ENCODE assay signal across 8 mouse cellular contexts in the genomic region with DNA sequence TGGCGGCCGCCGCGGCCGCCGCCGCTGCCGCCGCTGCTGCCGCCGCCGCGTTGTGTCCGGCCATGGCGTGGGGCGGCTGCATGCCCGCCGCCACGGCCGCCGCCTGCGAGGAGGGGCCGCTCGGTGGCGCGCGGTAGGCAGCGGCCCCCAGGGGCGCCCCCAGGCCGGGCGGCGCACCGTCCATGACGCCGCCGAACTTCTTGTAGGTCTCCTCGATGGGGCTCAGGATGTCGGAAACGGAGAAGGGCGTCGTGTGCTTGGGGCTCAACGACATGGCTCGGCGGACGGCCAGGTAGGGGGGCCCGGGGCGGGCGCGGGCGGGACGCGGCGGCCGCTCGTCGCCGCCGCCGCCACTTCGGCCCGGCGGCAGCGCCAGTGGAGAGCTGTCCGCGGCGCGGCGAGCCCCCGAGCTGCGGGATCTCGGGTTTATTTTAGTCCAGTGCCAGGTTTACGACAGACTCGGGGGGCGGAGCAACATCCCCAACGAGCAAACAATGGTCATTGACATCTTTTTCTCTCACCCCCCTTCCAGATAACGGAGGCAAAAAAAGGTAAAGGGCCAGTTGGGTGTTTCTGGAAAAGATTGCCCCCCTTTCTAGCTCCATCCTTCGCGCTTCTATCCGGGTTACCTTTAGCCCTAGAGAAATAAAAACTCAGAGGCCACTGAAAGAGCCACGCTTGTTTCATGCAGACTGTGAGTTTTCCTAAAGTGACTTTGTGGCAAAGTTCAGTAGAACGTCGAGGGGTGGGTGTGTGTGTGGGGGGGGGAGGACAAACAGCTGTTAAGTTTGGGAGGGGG. TPM values are rescaled to one million over a fixed set of nuclear protein-coding genes. Genes with fewer than 3 reads are reported as not detected.
DNase-seq lines count a peak whose midpoint lies in the region; ATAC-seq and TF ChIP-seq lines count a peak whose summit lies in the region.

Gene Nkx2-4, minus strand, starts transcription at position 374 of the 799 bp plus-strand sequence.

- H3K4me1 ChIP-seq in ES-E14 (ENCODE audit: control insufficient read depth in 2 of 2, insufficient read depth in 2 of 2, low read length in 2 of 2, poor library complexity in 1 of 2): no peaks in the 10 kb centered on the region; a peak in 1 of 4 replicates
- no peaks in the 10 kb centered on the region for H3K4me1 ChIP-seq in forebrain, postnatal 0 days (ENCODE audit: insufficient read depth)
- H3K4me1 ChIP-seq in limb, embryonic 10.5 days: peaks cover 20% of the 10 kb centered on the region
- no peaks in the 10 kb centered on the region for H3K4me1 ChIP-seq in neural tube, embryonic 11.5 days (ENCODE audit: control insufficient read depth, insufficient read depth, low read length)

- H3K9ac ChIP-seq in ES-E14 (ENCODE audit: insufficient read depth, low read depth, low read length, poor library complexity, severe bottlenecking): peak within 1 kb of the TSS; percentile 55
- no peak within 1 kb of the TSS for H3K9ac ChIP-seq in forebrain, postnatal 0 days
- H3K9ac ChIP-seq in neural tube, embryonic 11.5 days (ENCODE audit: low read length): no peak within 1 kb of the TSS

- ATAC-seq in forebrain, postnatal 0 days: 0 out of 2 replicates have a peak, but pooled peaks have one; percentile 16
- ATAC-seq in neural tube, embryonic 11.5 days (ENCODE audit: insufficient read depth, low FRiP score, low TSS enrichment): no peak

- no peak for TF ChIP-seq CTCF in forebrain, postnatal 0 days (IDR thresholded peaks at IDR 0.05; ENCODE audit: low read depth)

- in situ Hi-C loops in ES-E14 (cut with MboI; ENCODE audit: low sequenced_read_pairs in 2 of 2, unreplicated experiment in 2 of 2): loop anchor here in 1 of 2 experiments (10.0 to 25.0 kb wide), 2 partner anchors 100 to 952 kb away; partner anchors contain the start of gene Foxa2

- peaks cover 71% of the 10 kb centered on the region for H3K27me3 ChIP-seq in forebrain, postnatal 0 days (ENCODE audit: insufficient read depth, low read length)
- peaks cover 91% of the 10 kb centered on the region for H3K27me3 ChIP-seq in limb, embryonic 10.5 days (ENCODE audit: low read depth, poor library complexity, severe bottlenecking)
- H3K27me3 ChIP-seq in neural tube, embryonic 11.5 days (ENCODE audit: control insufficient read depth, insufficient read depth, low read length): peaks cover 70% of the 10 kb centered on the region

- H3K27ac ChIP-seq in ES-E14 (ENCODE audit: insufficient read depth, low read depth, low read length, poor library complexity, severe bottlenecking): no peak within 1 kb of the TSS
- no peak within 1 kb of the TSS for H3K27ac ChIP-seq in forebrain, postnatal 0 days (ENCODE audit: low read depth, low read length)
- H3K27ac ChIP-seq in limb, embryonic 10.5 days: peak within 1 kb of the TSS; percentile 19; the same call in 1 of the 2 replicates
- no peak within 1 kb of the TSS for H3K27ac ChIP-seq in neural tube, embryonic 11.5 days (ENCODE audit: low read depth, low read length)

- H3K9me3 ChIP-seq in ES-E14 (ENCODE audit: control insufficient read depth, insufficient read depth, low read depth, low read length): no peaks in the 10 kb centered on the region
- no peaks in the 10 kb centered on the region for H3K9me3 ChIP-seq in forebrain, postnatal 0 days (ENCODE audit: low read length)
- H3K9me3 ChIP-seq in limb, embryonic 10.5 days (replicated peaks): no peaks in the 10 kb centered on the region
- no peaks in the 10 kb centered on the region for H3K9me3 ChIP-seq in neural tube, embryonic 11.5 days (ENCODE audit: control insufficient read depth, low read length)

- DNase-seq in cerebellum, postnatal 14 days: peak; percentile 14 to 15
- no peak for DNase-seq in cerebellum, adult 8-10 months
- DNase-seq in ES-E14 (ENCODE audit: low read depth, low spot score): no peak
- DNase-seq in forebrain, postnatal 0 days: no peak
- peak; percentile 57 for DNase-seq in limb, embryonic 10.5 days (ENCODE audit: low spot score)
- DNase-seq in neural tube, embryonic 11.5 days (ENCODE audit: low spot score): peak; percentile 49
- DNase-seq in cerebellum, adult 11-12 months: no peak
- DNase-seq in urinary bladder, postnatal 14 days (ENCODE audit: low spot score): no peak

- peak within 1 kb of the TSS; percentile 54 to 68 for H3K4me3 ChIP-seq in ES-E14 (ENCODE audit: insufficient read depth in 1 of 2, low read depth in 1 of 2, low read length in 2 of 2, poor library complexity in 1 of 2, severe bottlenecking in 1 of 2)
- H3K4me3 ChIP-seq in forebrain, postnatal 0 days (ENCODE audit: low read depth, low read length): peak within 1 kb of the TSS; percentile 21
- peak within 1 kb of the TSS; percentile 42 for H3K4me3 ChIP-seq in limb, embryonic 10.5 days
- peak within 1 kb of the TSS; percentile 25 for H3K4me3 ChIP-seq in neural tube, embryonic 11.5 days (ENCODE audit: low read depth, low read length)

- H3K36me3 ChIP-seq in ES-E14 (ENCODE audit: control insufficient read depth, insufficient read depth, low read length, poor library complexity, severe bottlenecking): no peaks in the 10 kb centered on the region
- H3K36me3 ChIP-seq in forebrain, postnatal 0 days (ENCODE audit: insufficient read depth): no peaks in the 10 kb centered on the region
- H3K36me3 ChIP-seq in limb, embryonic 10.5 days: no peaks in the 10 kb centered on the region
- no peaks in the 10 kb centered on the region for H3K36me3 ChIP-seq in neural tube, embryonic 11.5 days (ENCODE audit: control insufficient read depth, insufficient read depth, low read length)

- 1% methylated on average over 61 of the region's 82 CpGs for WGBS in forebrain, postnatal 0 days
- under 1% methylated on average over 81 of the region's 82 CpGs for WGBS in limb, embryonic 10.5 days
- under 1% methylated on average over 76 of the region's 82 CpGs for WGBS in neural tube, embryonic 11.5 days

- H3K4me2 ChIP-seq in forebrain, postnatal 0 days (ENCODE audit: low read depth): peak within 1 kb of the TSS; percentile 35
- H3K4me2 ChIP-seq in neural tube, embryonic 11.5 days (ENCODE audit: low read depth): peak within 1 kb of the TSS; percentile 35

TF ChIP-seq in ES-E14, 5 proteins besides CTCF, POLR2A, EP300 and RAD21:
- TF ChIP-seq HCFC1 (IDR thresholded peaks at IDR 0.05; ENCODE audit: borderline replicate concordance, insufficient read depth, low read length): no peak
- no peak for TF ChIP-seq ZNF384 (IDR thresholded peaks at IDR 0.05; ENCODE audit: low read depth, low read length)
- no peak for TF ChIP-seq MAFK (IDR thresholded peaks at IDR 0.05; ENCODE audit: insufficient read depth, low read depth, low read length)

RNA-seq across cellular contexts. Expression of gene Nkx2-4, which starts in this region (rescaled TPM):
- total RNA-seq in ES-E14 (2012; rRNA removed): 0.31 and 0.42 TPM in 2 replicates
- total RNA-seq in forebrain, postnatal 0 days (2014; rRNA removed): 4.3 and 10.1 TPM in 2 replicates
- 1.2 TPM in 1 of 2 replicates, not detected in the other for polyA plus RNA-seq in forebrain, postnatal 0 days (2015; fragmentation: Nextera tagmentation; extraction: Ambion mirVana)
- polyA plus RNA-seq in limb, embryonic 10.5 days (2016; fragmentation: Nextera tagmentation; extraction: Ambion mirVana): not detected in 2 replicates
- polyA plus RNA-seq in neural tube, embryonic 11.5 days (2014; fragmentation: Nextera tagmentation; extraction: Ambion mirVana): not detected in 2 replicates

Comparison
In these comparisons a context has a peak if more than half of its experiments do, and no peak if none do; other contexts are left out.
1. DNase-seq: peak in cerebellum, postnatal 14 days (2 of 2); none in cerebellum, adult 8-10 months (single experiment), ES-E14 (single experiment), forebrain, postnatal 0 days (single experiment), cerebellum, adult 11-12 months (single experiment) and urinary bladder, postnatal 14 days (single experiment).
2. Peak in DNase-seq, H3K4me3 ChIP-seq and H3K27ac ChIP-seq in limb, embryonic 10.5 days; RNA of the gene not detected or under 1 TPM.
3. Peak in DNase-seq, H3K4me3 ChIP-seq and H3K4me2 ChIP-seq in neural tube, embryonic 11.5 days; RNA of the gene not detected or under 1 TPM.
4. Peak in every context shown above with its lines, with median percentiles within 50 percentile points of each other: H3K4me3 ChIP-seq.